Mouse (Mus musculus) thymus, postnatal 10 days (tissue): ENCODE measurements around the gene Plxna2.

Source experiments
- DNase-seq, 2 experiments: peaks; one replicate each; pipeline ENCODE4 v3.0.0; 2021; ENCODE audit warnings: low spot score in 2 of 2

Plxna2 gene

DNA sequence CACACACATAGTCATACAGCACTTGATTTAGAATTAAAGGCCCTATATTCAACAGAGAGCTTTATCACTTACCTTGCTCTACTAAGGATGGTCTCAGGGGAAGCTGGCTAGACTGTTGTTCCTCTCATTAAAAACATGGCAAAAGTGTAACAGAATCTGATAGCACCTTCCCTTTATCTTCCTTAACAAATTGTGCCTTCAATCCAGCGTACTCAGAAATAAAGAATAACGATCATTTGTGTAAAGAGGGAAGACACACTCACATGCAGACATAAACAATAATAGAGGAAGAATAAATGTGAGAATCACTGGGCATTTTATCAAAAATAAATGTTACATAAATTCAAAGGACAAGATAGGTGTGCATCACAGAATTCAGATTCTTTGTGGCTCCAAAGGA, at the start of gene Plxna2:
Plxna2 (plus strand) TSS at position 301 of the 400 bp plus-strand sequence.
- DNase-seq: no peak

DNA sequence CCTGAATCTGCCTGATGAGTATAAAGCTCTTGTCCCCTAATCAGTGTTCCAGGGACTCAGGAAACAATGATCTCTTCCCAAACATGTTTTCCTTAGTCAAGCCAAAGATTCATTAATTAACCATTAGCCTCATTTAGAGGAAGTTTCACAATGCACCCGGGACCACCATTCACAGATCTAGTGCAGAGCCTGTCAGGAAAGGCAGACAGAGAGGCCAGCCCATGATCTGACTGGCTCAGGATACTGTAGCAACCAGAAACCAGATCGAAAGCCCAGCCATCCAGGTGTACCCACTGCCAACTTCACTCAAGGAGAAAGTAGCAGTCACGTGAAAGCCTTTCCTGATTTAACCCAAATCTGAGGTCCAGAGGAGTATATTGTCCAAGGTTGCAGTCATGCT, 44.1 kb upstream of the Plxna2 start:
- no peak for DNase-seq

DNA sequence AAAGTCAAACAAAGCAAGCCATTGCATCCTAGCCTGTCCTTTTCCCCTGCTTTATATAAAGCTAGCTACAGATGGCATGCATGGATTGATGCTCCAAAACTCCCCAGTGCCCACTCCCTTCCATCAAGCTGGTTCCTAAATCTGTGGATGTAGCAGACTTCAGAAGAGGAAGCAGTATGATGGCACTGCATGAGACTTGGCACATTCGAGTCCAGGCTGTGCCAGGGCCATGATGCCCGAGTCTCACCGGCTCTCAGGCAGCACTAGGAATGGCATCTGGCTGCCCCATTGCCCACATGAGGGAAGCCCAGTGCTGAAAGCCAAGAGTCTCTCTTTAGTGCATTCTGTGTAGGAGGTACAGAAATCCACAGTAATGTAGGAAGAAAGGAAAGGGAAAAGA, 39.7 kb upstream of the Plxna2 start:
- DNase-seq: no peak

DNA sequence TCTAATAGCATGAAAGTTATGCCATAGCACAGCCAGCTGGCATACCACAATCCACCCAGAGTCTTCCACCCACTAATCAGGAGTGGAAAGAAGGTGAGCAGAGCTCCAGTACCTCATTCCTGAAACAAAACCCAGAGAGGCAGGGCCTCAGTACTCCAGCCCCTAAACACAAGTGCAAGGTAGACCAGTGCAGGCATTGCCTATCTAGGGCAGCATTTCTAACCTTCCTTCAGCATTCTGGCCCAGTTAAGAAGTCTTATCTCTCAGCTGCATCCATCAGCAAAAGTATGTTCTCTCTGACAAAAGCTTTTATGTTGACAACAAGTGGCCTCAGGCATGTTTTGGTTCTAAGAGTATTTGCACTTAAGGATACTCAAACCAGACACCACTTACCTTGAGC, 37.5 kb upstream of the Plxna2 start:
- DNase-seq: no peak

DNA sequence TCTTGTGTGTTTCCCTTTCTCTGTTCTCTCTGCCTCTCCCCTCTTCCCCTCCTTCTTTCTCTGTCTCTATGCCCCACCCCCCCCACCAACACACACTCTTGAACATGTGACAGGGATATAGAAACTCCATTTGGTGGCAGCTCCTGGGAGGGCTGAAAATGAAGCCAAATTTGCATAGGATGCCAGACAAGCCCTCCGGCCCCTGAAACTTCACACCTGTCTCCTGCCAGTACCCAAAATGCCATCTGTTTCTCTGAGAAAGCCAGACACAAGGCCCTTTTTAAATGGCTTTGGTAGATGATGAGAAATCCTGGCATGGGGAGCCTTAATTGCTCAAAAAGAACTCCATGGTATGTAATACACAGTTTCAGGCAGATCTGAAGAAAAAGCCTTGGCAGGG, 31.3 kb upstream of the Plxna2 start:
- no peak for DNase-seq

DNA sequence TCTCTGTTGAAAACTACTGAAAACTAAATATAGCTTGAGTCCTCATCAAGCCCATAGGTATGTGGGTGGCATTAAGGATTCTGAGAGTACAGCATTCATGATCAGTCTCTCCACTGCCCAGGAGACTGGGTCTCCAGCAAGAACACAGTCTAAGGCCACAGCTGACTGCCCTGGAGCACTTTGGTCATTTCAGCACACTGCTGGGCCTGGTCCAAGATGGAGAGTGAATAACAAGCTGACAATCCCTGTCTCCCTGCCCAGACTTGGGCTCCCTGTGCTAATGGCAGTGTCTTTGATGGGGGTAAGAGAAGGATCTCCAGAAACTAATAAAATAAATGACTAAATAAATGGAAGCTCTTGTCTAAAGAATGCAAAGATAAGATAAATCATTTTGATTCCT, 30.5 kb upstream of the Plxna2 start:
- DNase-seq: no peak

DNA sequence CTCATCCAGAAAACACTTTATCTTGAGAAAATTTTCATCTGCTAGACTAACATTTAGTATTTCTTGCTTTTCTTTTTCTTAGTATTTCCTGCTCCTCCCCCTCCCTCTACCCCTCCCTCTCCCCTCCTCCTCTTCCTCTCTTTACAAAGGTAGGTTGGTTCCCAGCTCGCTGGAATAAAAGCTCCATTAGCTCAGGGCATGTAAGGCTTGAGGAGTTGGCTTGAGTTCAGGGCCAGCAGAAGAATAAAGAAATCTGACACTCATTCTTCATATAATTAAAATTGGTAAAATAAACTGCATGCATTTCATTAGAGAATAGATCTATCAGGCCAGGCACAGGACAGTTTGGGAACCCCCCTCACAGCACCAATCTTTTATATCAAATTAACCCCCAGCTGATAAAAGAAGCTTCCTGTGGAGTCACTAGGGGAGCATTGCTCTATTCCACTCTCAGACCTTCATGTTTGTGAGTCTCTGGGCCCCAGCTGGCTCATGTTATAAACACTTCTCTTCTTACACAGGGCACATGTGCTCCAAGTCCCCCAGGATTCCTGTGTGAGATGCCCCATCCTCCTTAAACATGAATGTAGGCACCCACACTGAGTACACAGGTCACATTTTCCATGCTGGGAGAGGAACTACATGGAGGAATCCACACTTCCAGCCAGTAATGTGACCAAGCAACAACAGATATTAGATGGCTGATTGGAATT, 29.9 kb upstream of the Plxna2 start:
- DNase-seq: no peak

DNA sequence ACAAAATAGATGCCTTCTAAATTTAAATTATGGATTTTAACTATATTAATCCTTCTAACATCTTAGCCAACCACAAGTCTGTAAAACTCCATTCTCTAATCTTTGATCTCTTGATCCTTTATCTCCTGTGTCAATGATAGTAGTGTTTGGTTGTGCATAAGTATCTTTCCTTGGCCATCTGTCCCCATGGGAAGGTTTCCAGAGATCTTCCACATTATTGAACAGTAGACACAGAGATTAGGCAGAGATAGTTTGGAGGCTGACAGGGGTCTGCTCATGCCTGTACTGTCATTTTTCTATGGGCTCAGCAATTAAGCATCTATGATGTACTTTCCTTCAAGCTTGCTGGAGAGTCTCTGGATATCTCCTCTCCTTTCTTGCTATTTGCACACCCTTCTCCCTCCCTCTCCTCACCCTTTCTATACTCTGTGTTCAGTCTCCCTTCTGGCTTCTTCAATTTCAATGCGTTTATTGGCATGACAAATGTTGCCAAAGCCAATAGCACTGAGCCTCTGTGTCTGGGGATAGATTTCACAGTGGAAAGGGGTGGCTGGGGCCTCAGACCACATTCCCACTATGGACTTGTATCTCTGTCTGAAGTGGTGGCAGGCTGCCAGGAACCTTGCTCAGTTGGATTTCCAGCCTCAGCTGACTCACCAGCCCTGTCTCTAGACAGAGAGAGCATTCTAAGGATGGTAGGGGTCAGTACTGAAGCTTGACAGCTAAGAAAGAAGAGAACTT, 29.1 kb upstream of the Plxna2 start:
- DNase-seq: no peak

DNA sequence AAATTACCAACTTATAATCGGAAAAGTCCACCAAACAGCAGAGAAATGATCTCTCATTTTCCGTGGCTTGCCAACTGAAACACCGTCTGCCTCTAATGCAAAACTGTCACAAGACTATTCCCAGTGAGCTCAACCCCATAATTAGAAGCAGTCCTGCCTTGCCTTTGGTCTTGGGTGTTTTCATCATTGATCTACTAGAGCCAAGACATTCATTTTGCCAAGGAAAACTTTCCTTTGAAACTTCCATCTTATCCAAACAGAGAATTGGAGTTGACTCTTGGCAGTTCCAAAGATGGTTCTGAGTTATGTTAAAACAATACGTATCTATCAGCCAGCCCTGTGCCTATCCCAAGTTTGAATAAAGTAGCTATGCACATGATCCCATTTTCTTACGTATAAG, 24.9 kb upstream of the Plxna2 start:
- DNase-seq: no peak

DNA sequence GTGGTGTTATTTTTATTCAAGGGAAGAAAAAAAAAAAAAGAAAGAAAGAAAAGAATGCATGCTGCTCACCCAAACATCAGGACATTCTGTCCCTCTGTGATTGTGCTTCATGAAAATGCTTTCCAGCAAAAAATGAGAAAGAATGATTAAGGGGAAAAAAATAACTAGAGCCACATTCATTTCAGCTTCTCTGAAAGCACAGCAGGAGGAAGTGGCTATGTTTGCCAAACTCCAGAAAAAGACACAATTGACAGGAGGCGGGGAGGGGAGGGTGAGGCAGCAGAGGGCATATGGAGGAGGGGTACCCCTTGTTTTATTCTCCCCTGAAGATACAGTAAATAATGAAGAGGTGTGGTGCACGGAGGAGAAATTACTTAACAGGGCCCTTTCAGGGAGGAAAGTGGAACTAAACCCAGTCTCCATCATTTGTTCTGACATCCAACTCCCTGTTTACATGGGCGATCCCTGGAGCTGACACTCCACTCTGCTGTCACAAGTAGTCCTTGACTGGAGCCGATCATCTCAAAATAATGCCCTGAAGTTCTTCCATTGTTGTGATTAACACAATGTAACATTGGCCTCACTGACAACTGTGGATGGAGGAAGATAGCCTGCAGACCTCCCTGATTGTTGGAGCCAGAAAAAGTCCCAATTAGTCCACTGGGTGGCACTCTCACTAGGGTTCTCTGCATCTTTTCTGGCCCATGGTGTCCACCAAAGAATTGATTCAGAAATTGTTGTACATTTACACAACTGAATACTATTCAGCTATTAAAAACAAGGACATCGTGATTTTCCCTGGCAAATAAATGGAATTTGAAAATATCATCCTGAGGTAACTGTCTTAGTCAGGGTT, 10.4 kb upstream of the Plxna2 start:
- DNase-seq: no peak

DNA sequence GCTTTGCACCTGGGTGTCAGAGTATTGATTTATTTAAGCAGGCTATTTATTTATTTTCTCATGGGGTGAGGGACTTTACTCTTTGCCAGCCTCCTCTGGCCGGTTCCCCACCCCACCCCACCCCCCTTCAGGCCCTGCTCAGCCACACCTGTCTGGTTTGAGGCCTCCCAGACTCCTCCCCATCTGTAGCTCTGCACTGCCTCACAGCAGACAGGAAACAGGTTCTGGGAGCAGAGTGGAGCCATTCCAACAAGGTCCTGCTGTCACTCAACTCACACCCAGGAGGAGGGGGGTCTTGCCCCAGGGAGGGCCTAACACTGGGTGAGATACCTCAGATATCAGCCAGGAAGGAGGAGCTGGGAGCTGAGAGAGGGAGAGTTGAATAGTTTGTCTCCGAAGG, 7.5 kb upstream of the Plxna2 start:
- DNase-seq: no peak

DNA sequence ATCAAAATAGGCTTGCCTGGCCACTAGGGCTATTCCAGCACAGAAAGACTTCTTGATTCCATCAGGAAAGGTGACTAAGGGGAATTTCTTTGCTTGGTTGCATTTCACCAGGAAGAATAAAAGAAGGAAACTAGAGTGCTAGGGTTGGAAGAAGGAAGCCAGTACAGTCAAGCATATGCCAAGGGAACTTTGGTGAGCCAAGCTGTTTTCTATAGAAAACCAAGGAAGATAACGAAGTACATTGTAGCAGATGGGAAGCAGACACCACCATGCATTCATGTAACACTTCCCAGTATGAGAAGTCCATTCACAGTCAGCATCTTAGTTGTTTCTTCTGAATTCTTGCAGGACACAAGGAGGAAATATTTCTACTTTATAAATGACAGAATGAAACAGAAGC, 5.4 kb upstream of the Plxna2 start:
- no peak for DNase-seq

DNA sequence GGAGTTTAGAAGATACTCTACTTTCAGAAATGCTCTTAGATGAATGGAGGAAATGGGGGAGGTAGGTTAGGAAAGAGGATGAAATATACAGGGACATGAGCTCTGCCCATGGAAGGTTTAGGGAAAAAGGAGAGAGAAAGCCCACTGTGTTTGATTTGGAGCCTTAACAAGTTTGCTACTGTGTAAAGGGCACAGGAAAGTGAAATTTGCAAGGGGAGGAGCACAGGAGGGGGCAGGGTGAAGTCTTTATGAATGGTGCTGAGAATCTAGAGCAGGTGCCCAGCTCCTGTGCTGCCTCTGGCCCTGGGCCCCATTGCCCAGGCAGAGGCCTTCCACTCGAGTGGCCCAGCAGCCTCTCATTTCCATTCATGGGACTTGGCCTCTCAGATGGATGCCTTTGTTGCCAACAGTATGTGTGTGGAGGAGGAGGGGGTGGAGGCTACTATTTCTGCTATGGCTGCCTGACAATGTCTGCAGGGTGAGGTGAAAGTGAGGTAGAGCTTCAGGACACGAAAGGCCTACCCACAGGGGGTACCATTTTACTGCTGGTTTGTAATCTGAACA, 4.7 kb upstream of the Plxna2 start:
- DNase-seq: no peak

DNA sequence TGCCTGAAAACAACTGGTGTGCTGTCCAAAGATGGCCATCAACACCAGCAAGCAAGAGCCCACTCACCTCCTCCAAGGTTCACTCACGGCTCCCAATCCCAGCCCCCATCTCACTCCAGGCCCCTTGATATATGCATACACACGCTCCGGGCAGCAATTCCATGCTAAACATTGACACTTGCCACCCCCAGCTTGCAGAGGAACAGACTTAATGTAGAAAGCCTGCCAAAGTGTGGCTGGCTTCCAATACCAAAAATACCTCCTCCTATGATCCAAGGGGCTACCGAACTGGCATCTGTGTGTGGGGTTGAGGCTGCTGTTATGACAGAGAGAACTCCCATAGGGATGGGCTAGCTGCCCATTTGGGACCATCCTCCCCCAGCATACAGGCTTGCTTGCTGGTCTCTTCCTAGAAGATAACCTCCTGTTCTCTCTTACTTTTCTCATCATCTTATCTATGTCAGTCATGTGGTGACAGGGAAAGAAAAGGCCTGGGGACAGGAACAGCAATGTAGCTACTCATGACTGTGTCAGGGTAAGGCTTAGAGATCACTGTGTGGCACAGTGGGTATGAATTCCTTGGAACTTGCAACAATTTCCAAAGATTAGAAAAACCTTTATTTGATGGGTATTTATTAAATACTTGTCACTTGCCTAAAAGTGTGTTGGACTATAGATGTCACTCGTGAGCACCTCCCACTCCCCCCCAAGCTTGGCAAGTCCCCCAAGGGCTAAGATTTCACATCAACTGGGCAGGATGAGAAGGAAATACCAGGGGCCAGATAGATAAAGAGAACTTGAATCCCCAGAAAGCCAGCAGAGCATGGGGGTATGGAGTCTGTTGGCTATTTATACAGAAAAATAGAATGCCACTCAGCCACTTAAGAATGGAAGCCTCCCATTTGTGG, 3.8 kb upstream of the Plxna2 start:
- DNase-seq: no peak

DNA sequence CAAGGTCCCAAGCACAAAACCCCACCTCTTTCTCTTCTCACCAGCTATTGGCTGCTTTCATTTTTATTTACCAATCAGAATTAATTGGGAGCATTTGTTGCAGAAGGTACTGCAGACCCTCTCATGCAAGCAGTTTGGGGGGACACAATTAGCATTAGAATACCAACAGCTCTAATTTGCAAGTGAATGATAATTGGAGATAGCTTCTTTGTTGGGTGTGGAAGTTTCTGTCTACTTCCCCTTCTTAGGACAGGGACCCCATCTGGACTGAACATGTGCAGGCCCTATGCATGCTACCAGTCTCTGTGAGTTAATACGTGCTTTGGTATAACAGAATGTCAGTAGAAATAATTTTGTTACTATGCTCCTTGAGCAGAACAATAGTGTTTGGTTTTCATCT, 1.9 kb upstream of the Plxna2 start:
- no peak for DNase-seq

DNA sequence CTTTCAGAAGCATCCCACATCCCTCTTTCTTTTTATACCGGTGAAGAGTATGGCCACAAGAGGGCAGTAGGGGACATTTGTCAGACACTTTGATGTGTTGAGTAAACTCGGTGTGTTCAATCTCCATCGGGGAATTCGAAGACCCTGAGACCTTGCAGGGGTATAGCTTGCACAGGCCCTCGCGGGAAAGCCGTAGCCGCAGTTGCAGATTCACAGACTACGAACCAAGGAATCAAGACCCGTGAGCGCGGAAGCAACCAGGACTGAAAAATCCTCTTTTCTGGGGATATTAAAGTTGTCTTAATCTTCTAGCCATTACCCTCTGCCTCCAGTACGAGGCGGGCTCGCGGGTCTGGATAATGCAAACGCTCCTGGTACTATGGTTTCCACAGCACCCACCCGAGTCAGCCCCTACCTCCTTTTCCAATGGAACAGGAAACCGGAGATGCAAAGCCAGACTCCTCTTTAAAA, 858 bp downstream of the Plxna2 start:
- peak in 1 of 2 experiments; percentile 59 for DNase-seq

DNA sequence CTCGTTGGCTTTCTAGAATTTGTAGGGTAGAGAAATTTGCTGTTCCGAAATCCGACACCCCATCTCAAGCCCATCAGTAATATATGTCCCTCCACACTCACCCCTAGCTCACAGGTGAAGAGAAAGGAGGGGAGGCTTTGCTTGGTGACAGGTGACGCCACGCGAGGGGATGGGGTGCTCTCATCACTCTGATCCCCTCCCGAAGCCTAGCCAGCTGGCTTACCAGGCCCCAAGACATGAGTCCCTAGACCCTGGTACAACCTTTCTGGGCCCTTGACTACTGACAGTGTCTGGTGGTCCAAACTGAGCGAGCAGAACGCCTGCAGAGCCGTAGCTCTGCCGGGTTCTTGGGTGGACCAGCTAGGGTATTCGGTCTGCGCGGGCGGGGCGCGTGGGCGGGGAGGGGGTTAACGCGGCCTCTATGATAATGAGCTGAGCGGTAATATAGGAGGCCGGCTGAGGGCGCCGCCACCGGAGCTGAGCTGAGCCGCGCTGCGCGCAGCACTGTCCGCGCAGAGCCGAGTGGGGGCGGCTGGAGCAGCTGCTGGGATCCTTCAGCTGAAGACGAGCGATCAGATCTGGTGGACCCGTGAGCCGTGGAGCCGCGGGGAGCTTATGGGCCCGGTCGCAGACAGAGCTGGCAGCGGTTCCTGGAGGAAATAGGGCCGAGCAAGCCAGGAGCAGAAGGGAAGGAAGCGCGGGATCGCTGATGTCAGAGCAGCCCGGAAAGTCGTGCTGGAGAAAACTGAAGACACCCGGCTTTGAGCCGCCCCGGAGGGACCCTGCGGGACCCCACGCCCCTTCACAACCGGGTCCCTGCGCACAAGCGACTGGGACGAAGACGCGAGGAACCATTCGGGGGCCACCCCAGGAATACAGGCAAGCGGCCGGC, 1.6 kb downstream of the Plxna2 start:
- DNase-seq: peak; percentile 10 to 30

DNA sequence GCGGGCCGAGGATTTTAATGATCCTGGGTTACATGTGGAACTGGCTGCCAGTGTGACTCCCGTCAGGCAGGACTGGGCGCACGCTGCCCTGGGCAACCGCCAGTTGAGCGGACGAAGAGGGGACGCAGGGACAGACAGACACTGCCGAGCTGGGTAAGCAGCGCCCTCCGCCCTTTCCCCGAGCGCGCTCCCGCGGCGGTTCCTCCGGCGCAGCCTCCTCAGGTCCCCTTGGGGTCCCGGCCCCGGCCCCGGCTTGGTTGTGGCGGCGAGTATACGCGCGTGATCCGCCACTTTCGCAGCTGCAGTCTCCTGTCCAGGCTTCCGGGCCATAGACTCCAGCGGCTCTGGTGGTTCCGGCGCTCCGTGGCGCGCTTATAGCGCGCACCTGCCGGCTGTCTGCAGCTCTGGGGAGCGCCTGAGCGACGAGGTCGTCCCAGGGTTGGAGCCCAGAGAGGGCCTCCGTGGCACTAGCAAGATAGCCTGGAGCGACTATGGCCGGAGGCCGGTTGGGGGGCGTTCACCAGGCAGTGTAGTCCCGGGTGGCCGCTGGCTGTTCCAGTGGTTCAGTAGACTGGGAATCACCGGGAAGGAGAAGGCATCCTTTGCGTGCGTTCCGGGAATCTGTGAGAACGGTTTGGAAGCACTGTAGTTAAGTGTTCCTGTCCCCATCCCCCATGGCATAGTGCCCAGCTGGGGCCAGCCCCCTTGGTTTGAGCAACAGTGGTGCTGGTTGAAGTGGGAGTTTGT, 2.4 kb downstream of the Plxna2 start:
- peak in 1 of 2 experiments; percentile 9 for DNase-seq

DNA sequence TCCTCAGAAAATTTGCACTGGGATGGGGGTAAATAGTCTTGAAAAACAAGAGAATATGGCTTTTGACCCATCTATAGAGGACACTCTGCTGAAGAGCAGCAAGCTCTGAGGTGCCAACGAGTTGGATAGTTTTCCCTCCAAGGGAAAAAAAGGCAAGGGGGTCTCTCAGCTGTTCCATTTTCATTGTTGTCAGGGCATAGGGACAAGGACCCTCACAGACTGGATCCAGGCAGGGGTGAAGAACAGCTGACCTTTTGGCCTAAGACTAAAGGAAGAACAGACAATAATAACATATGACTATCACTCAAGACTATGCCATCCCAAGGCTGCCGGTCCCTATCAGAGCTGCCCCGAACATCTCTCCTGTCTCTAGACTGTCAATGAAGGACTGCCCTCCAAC, 4.2 kb downstream of the Plxna2 start:
- no peak for DNase-seq
